Mouse (Mus musculus) CH12.LX (cell line): Measurements from ENCODE around the gene Ubl3. TPM values are rescaled to one million over a fixed set of nuclear protein-coding genes. Genes with fewer than 3 reads are reported as not detected.

Experiments used
- DNase-seq: peaks from one replicate; pipeline ENCODE4 v3.0.0-alpha.2; 2013; ENCODE audit errors: extremely low read depth
- H3K27ac ChIP-seq: 2 replicates; pipeline ENCODE4 v1.5.1; 2012; ENCODE audit warnings: low read depth, mild to moderate bottlenecking, control low read depth, moderate library complexity; ENCODE audit not compliant: insufficient read depth
- H3K27me3 ChIP-seq: replicated peaks from 2 replicates; pipeline ENCODE3; 2012; ENCODE audit warnings: inconsistent platforms
- H3K36me3 ChIP-seq, 2 experiments: replicated peaks in 1 of 2; 2 replicates each; pipeline versions ENCODE3 to v1.6.1; 2012; ENCODE audit warnings: inconsistent platforms in 1 of 2, low read length in 1 of 2, mild to moderate bottlenecking in 1 of 2, mixed read lengths in 1 of 2, moderate library complexity in 1 of 2; ENCODE audit not compliant: control insufficient read depth in 1 of 2, insufficient read depth in 1 of 2
- H3K4me1 ChIP-seq, 2 experiments: 2 replicates each; pipeline ENCODE4 v1.6.1; 2012; ENCODE audit warnings: inconsistent platforms in 1 of 2, moderate library complexity in 1 of 2; ENCODE audit not compliant: insufficient read depth in 2 of 2, control insufficient read depth in 1 of 2
- H3K4me2 ChIP-seq: 2 replicates; pipeline ENCODE4 v1.6.1; 2012; ENCODE audit warnings: low read depth, mild to moderate bottlenecking, control low read depth; ENCODE audit not compliant: poor library complexity, insufficient read depth, severe bottlenecking
- H3K4me3 ChIP-seq, 3 experiments: fragments of 150-350 bp in 1 of 3; sonication (generic) in 1 of 3; replicated peaks in 1 of 3; 2 replicates each; pipeline versions ENCODE3 to v1.5.1; 2011 to 2012; ENCODE audit warnings: low read depth in 2 of 3, low read length in 2 of 3, mild to moderate bottlenecking in 2 of 3, moderate library complexity in 2 of 3, control low read depth in 1 of 3, improper control_type of control experiment in 1 of 3, inconsistent platforms in 1 of 3, mixed read lengths in 1 of 3; ENCODE audit not compliant: poor library complexity in 1 of 3
- H3K79me2 ChIP-seq: replicated peaks from 2 replicates; pipeline ENCODE4 v1.6.1; 2012; ENCODE audit warnings: mild to moderate bottlenecking, moderate library complexity; ENCODE audit not compliant: control insufficient read depth, poor library complexity, insufficient read depth, severe bottlenecking; ENCODE audit errors: extremely low read depth
- H3K9ac ChIP-seq: 2 replicates; pipeline ENCODE4 v1.6.1; 2012; ENCODE audit warnings: low read depth, mild to moderate bottlenecking, control low read depth, moderate library complexity; ENCODE audit not compliant: insufficient read depth
- H3K9me3 ChIP-seq: replicated peaks from 2 replicates; pipeline ENCODE3; 2012; ENCODE audit warnings: low read length, inconsistent platforms, mixed read lengths
- BHLHE40 ChIP-seq: IDR thresholded peaks from 2 replicates; pipeline ENCODE4 v1.6.1; 2011; ENCODE audit warnings: mild to moderate bottlenecking, low read depth, low read length, improper control_type of control experiment
- CHD2 ChIP-seq: IDR thresholded peaks from 2 replicates; pipeline ENCODE4 v1.6.1; 2011; ENCODE audit warnings: low read length, improper control_type of control experiment
- CTCF ChIP-seq, 2 experiments: IDR thresholded peaks in 1 of 2; conservative IDR thresholded peaks in 1 of 2; 2 replicates each; pipeline ENCODE4 v1.5.1; 2011 to 2012; ENCODE audit warnings: low read depth in 2 of 2, low read length in 2 of 2, improper control_type of control experiment in 1 of 2, inconsistent platforms in 1 of 2, mild to moderate bottlenecking in 1 of 2, moderate library complexity in 1 of 2
- ETS1 ChIP-seq: conservative IDR thresholded peaks from 2 replicates; pipeline ENCODE4 v1.6.1; 2012; ENCODE audit warnings: low read depth, mild to moderate bottlenecking, inconsistent platforms, low read length, improper control_type of control experiment, moderate library complexity
- JUND ChIP-seq: conservative IDR thresholded peaks from 2 replicates; pipeline ENCODE4 v1.6.1; 2011; ENCODE audit warnings: low read depth, low read length, improper control_type of control experiment
- MAX ChIP-seq: IDR thresholded peaks from 2 replicates; pipeline ENCODE4 v1.6.1; 2011; ENCODE audit warnings: low read length, improper control_type of control experiment
- MAZ ChIP-seq: IDR thresholded peaks from 2 replicates; pipeline ENCODE4 v1.6.1; 2012; ENCODE audit warnings: low read depth, mild to moderate bottlenecking, inconsistent platforms, low read length, improper control_type of control experiment, moderate library complexity
- MEF2A ChIP-seq: IDR thresholded peaks from 2 replicates; pipeline ENCODE4 v1.6.1; 2014; ENCODE audit warnings: low read depth, mild to moderate bottlenecking, inconsistent platforms, low read length, improper control_type of control experiment, borderline replicate concordance
- MXI1 ChIP-seq: IDR thresholded peaks from 2 replicates; pipeline ENCODE4 v1.6.1; 2011; ENCODE audit warnings: mild to moderate bottlenecking, low read depth, low read length, improper control_type of control experiment
- NELFE ChIP-seq: IDR thresholded peaks from 2 replicates; pipeline ENCODE4 v1.6.1; 2011; ENCODE audit warnings: low read depth, low read length, improper control_type of control experiment
- PAX5 ChIP-seq: IDR thresholded peaks from 2 replicates; pipeline ENCODE4 v1.6.1; 2012; ENCODE audit warnings: low read length, inconsistent platforms, mixed read lengths
- POLR2AphosphoS2 ChIP-seq: IDR thresholded peaks from 2 replicates; pipeline ENCODE4 v1.6.1; 2011; ENCODE audit warnings: low read depth, low read length, improper control_type of control experiment
- RAD21 ChIP-seq: IDR thresholded peaks from 2 replicates; pipeline ENCODE4 v1.6.1; 2011; ENCODE audit warnings: low read depth, mild to moderate bottlenecking, low read length, improper control_type of control experiment, moderate library complexity
- SIN3A ChIP-seq: IDR thresholded peaks from 2 replicates; pipeline ENCODE4 v1.6.1; 2012; ENCODE audit warnings: low read length, improper control_type of control experiment, inconsistent platforms
- SMC3 ChIP-seq: IDR thresholded peaks from 2 replicates; pipeline ENCODE4 v1.6.1; 2011; ENCODE audit warnings: low read depth, low read length, improper control_type of control experiment
- USF1 ChIP-seq: IDR thresholded peaks from 2 replicates; pipeline ENCODE4 v1.6.1; 2014; ENCODE audit warnings: low read depth, mild to moderate bottlenecking, inconsistent platforms, low read length, improper control_type of control experiment
- USF2 ChIP-seq: conservative IDR thresholded peaks from 2 replicates; pipeline ENCODE4 v1.6.1; 2011; ENCODE audit warnings: low read depth, low read length, improper control_type of control experiment
- ZC3H11A ChIP-seq: IDR thresholded peaks from 2 replicates; pipeline ENCODE4 v1.6.1; 2012; ENCODE audit warnings: low read depth, mild to moderate bottlenecking, inconsistent platforms, low read length, improper control_type of control experiment
- ZNF384 ChIP-seq: IDR thresholded peaks from 2 replicates; pipeline ENCODE4 v1.6.1; 2012; ENCODE audit warnings: low read depth, low read length, improper control_type of control experiment, inconsistent platforms
- dilution Hi-C: fragments of 300-500 bp; cut with MboI; formaldehyde crosslinking; loops from 2 replicates; pipeline ENCODE4 v1.14.3; 2020; ENCODE audit warnings: low sequenced_read_pairs; ENCODE audit not compliant: extremely low pct_unique_long_range_greater_than_20kb, extremely low pct_ligation_motif_present
- in situ Hi-C: fragments of 300-500 bp; cut with MboI; formaldehyde crosslinking; loops from 3 replicates; pipeline ENCODE4 v1.14.3; 2019; ENCODE audit warnings: low sequenced_read_pairs, low pct_ligation_motif_present, low pct_unique_long_range_greater_than_20kb, mixed read lengths
- polyA plus RNA-seq: library from polyadenylated mRNA; unstranded; fragments of >175 nt; gene quantifications from 2 replicates; pipeline ENCODE4 v1.2.1, GENCODE M21; 2012; ENCODE audit warnings: low read depth; ENCODE audit not compliant: insufficient read length
- total RNA-seq, 2 experiments: library from RNA; depleted of rRNA; stranded (reverse); fragments of 300-350 nt in 1 of 2; fragments of >200 nt in 1 of 2; gene quantifications; 2 replicates each; pipeline ENCODE4 v1.2.3; 2012 to 2014

Gene Ubl3
- total and polyA plus RNA-seq, 3 experiments = 46.9 to 83.3 (median 81.8) TPM

GRCm38 (mm10) chr5:148464489-148464888 is 88.1 kb downstream of the Ubl3 start:
- Histone ChIP-seq H3K36me3 (no peaks in the 10 kb centered on the region), H3K79me2 (no peaks in the 10 kb centered on the region), H3K27me3 (no peaks in the 10 kb centered on the region), H3K27ac (no peak overlapping the region), H3K4me3 (no peak overlapping the region), H3K4me2 (no peak overlapping the region), H3K9me3 (peaks cover 10% of the 10 kb centered on the region), H3K9ac (no peak overlapping the region), H3K4me1 (0 out of 4 replicates have a peak, but pooled peaks cover 0 to 5% of the 10 kb centered on the region in 2 experiments)
- in situ Hi-C loops = no loop called here
- DNase-seq = no peak
- TF ChIP-seq JUND (no peak), NELFE (no peak)
- dilution Hi-C loops = no loop called here

- Histone ChIP-seq H3K4me3 (no peak overlapping the region), H3K27me3 (no peaks in the 10 kb centered on the region), H3K79me2 (no peaks in the 10 kb centered on the region), H3K27ac (no peak overlapping the region), H3K9me3 (peaks cover 10% of the 10 kb centered on the region), H3K4me1 (0 out of 4 replicates have a peak, but pooled peaks cover 0 to 4% of the 10 kb centered on the region in 2 experiments), H3K36me3 (no peaks in the 10 kb centered on the region), H3K4me2 (no peak overlapping the region), H3K9ac (no peak overlapping the region)
- DNase-seq = no peak
- dilution Hi-C loops (no loop called here), in situ Hi-C loops (no loop called here)
- TF ChIP-seq RAD21 = no peak
- TF ChIP-seq MXI1 = no peak
- TF ChIP-seq USF1 = no peak
- TF ChIP-seq ZC3H11A = no peak
- no peak for TF ChIP-seq MAZ
- TF ChIP-seq POLR2AphosphoS2 = no peak
- TF ChIP-seq MEF2A = no peak
- no peak for TF ChIP-seq CTCF (conservative IDR thresholded peaks at IDR 0.05 in 1 of 2, IDR thresholded peaks at IDR 0.05 in 1 of 2; ENCODE audit: low read depth in 2 of 2, low read length in 2 of 2)
- TF ChIP-seq SIN3A = no peak
- no peak for TF ChIP-seq ETS1
- no peak for TF ChIP-seq JUND
- TF ChIP-seq BHLHE40 = no peak
- no peak for TF ChIP-seq MAX
- TF ChIP-seq PAX5 = no peak
- TF ChIP-seq CHD2 = no peak
- TF ChIP-seq USF2 = no peak
- no peak for TF ChIP-seq SMC3
- TF ChIP-seq ZNF384 = no peak
Observed at GRCm38 (mm10) chr5:148463783-148464294, 88.8 kb downstream of the Ubl3 start.

Other genes with a start within 250 kb of the Ubl3 start
- 53.9 and 69.5 TPM in 2 replicates for gene Slc7a1, start 152.9 kb downstream of the Ubl3 start, total RNA-seq (2012; rRNA removed)
- 12.2 and 20.5 TPM in 2 replicates for gene Slc7a1, start 152.9 kb downstream of the Ubl3 start, total RNA-seq (2014; rRNA removed)
- 64.1 and 78.3 TPM in 2 replicates for gene Slc7a1, start 152.9 kb downstream of the Ubl3 start, polyA plus RNA-seq